Mouse (Mus musculus) olfactory bulb, adult 2 months (tissue): Measurements from ENCODE around the gene Sh3bp2. TPM values are rescaled to one million over a fixed set of nuclear protein-coding genes. Genes with fewer than 3 reads are reported as not detected.
A peak's percentile ranks its signal among the peaks of the same experiment; 100 is the strongest.

Source experiments
- H3K27ac ChIP-seq: fragments of 200-500 bp; 2 replicates; pipeline ENCODE4 v1.5.1; 2012; ENCODE audit warnings: low read depth, low read length; ENCODE audit not compliant: insufficient read depth
- H3K4me1 ChIP-seq: fragments of 200-500 bp; 2 replicates; pipeline ENCODE4 v1.6.1; 2012; ENCODE audit warnings: low read length; ENCODE audit not compliant: control insufficient read depth, insufficient read depth
- H3K4me3 ChIP-seq: fragments of 200-500 bp; 2 replicates; pipeline ENCODE4 v1.5.1; 2012; ENCODE audit warnings: mild to moderate bottlenecking, low read depth, low read length, moderate library complexity; ENCODE audit not compliant: insufficient read depth
- CTCF ChIP-seq: fragments of 200-500 bp; IDR thresholded peaks from 2 replicates; pipeline ENCODE4 v1.5.1; 2012; ENCODE audit warnings: low read depth, mild to moderate bottlenecking, low read length, moderate library complexity; ENCODE audit not compliant: insufficient read depth
- POLR2A ChIP-seq: fragments of 200-500 bp; IDR thresholded peaks from 2 replicates; pipeline ENCODE4 v1.6.1; 2012; ENCODE audit warnings: mild to moderate bottlenecking, low read depth, low read length, moderate library complexity; ENCODE audit not compliant: insufficient read depth
- WGBS: fragments of 180-500 bp; shearing (Covaris S2); methylation state at CpG from one replicate; pipeline ENCODE4 v1.1.7; 2018; 5-methylcytosine and 5-hydroxymethylcytosine counted together
- polyA plus RNA-seq: library from polyadenylated mRNA; stranded (reverse); fragments of >200 nt; gene quantifications from 2 replicates; pipeline ENCODE4 v1.2.4, GENCODE M21; 2012; ENCODE audit warnings: low replicate concordance; ENCODE audit not compliant: missing spikeins, insufficient read depth, insufficient read length

Gene Sh3bp2
- polyA plus RNA-seq, 1 experiment = not detected

- Histone ChIP-seq H3K4me1 (0 out of 2 replicates have a peak, but pooled peaks cover 2% of the 10 kb centered on the region), H3K4me3 (no peak overlapping the region), H3K27ac (no peak overlapping the region)
- WGBS = 90% methylated on average over 3 of the region's 3 CpGs
- no peak for TF ChIP-seq CTCF
- TF ChIP-seq POLR2A = no peak
Observed at GRCm38 (mm10) chr5:34501588-34501987, 24.1 kb upstream of the Sh3bp2 start.

DNA sequence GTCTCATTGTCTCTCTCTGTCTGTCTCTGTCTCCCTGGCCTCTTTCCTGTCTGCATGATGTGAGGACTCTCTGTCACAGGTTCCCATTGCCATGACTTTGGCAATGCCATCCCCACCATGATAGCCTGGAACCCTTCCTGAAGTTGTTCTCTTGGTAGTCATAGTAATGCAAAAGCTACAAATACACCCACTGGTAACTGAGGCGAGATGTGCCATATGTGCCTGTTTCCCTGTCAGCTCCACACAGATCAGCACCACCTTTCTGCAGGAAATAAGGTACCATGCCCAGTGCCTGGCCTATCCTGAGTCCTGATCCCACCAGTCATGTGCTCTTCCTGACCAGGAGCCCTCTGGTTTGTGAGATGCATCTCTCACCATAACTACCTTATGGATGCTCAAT is 23.2 kb upstream of the Sh3bp2 start:
- 90% methylated on average over 1 of the region's 1 CpGs for WGBS
- 0 out of 2 replicates have a peak, but pooled peaks cover 2% of the 10 kb centered on the region for H3K4me1 ChIP-seq
- no peak overlapping the region for H3K27ac ChIP-seq
- H3K4me3 ChIP-seq = no peak overlapping the region
- TF ChIP-seq CTCF (no peak), POLR2A (no peak)

DNA sequence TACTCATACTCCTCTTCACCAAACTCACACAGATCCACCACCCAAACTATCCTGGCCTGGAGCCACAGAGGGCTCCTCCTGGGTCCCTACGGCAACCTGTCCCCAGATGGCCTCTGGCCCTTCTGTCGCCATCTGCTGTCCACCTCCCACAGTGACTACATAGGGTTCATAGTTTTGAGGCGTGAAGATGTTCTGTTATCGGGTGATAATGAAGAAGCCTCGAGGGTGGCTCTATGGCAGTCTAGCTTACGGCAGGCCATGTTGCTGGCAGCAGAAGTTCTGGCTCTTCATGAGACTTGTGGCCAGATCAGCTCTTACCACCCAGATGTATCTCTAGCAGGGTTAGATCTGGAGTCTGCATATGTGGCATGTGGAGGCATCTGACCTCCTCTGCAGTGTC is 22.8 kb upstream of the Sh3bp2 start:
- no peak for TF ChIP-seq CTCF
- TF ChIP-seq POLR2A = no peak
- Histone ChIP-seq H3K4me1 (0 out of 2 replicates have a peak, but pooled peaks cover 2% of the 10 kb centered on the region), H3K27ac (no peak overlapping the region), H3K4me3 (no peak overlapping the region)
- WGBS = 78% methylated on average over 6 of the region's 6 CpGs

DNA sequence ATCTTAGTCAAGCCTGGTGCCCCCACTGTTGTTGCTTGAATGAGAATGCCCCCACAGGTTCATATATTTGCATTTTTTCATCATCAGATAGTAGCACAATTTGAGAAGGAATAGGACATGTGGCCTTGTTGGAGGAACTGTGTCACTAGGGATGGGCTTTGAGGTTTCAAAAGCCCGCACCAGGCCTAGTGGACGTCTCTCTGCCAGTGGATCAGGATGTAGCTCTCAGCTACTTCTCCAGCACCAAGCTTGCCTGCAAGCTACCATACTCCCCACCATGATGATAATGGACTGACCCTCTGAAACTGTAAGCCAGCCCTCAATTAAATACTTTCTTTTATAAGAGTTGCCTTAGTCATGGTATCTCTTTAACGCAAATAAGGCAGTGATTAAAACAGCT is 13.2 kb upstream of the Sh3bp2 start:
- H3K4me1 ChIP-seq = peaks cover 9% of the 10 kb centered on the region
- H3K4me3 ChIP-seq = no peak overlapping the region
- H3K27ac ChIP-seq = no peak overlapping the region
- no peak for TF ChIP-seq POLR2A
- TF ChIP-seq CTCF = no peak
- 92% methylated on average over 3 of the region's 3 CpGs for WGBS

DNA sequence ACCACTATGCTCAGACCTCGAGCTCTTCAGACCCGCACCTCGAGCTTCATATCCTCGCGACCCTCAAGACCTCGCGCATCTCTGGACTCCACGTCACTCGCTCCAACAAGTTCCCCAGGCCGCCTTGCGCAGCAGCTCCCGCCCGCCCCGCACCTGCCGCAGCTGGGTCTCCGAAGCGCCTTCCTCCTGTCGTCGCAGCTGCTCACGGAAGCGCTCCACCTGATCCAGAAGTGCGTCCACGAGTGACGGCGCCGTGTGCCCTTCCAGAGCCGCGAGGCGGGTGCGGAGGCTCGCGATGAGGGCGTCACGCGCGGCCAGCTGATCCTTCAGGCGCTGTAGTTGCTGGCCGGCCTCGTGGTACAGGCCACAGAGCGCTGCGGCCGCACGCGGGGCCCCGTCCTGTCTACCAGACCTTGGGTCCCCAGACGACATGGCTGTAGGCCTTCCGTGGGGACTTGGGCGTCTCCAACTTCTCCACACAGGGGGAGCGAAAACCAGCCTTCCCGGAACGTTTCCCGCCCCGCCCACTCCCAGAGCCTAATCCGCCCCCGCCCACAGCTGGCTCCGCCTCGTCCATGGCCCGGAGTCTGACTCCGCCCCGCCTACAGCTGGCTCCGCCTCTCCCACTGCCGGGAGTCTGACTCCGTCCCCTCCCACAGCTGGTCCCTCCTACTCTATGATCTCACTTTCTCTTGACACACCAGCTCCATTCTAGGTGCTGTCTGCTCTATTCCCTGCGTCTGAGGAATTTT is 12.0 kb upstream of the Sh3bp2 start, which contains the start of gene Tnip2:
Tnip2 (minus strand) TSS at position 526 of the 752 bp plus-strand sequence.
- WGBS = under 1% methylated on average over 64 of the region's 64 CpGs
- TF ChIP-seq POLR2A = peak; percentile 26; the same call in 1 of the 2 replicates
- no peak for TF ChIP-seq CTCF
- peak within 1 kb of the TSS; percentile 72 for H3K4me3 ChIP-seq

DNA sequence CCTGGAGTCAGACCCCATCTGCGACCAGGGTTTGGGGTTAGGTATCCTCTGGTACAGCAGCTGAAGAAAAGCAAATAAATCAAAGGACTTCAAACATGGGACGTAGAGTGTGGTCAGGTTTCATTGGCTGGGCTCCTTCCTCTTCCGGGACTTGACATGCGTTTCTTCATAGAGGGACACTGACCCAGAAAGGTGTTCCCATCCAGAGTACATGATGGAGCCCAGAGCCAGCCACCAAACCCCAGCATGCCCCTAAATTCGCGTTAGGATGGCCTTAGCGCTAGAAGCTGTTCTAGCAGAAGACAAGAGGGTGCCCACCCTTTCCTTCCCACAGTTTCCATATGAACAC is 11.4 kb upstream of the Sh3bp2 start:
- TF ChIP-seq POLR2A (no peak), CTCF (no peak)
- peak overlapping the region; percentile 72 for H3K4me3 ChIP-seq
- H3K4me1 ChIP-seq = peaks cover 9% of the 10 kb centered on the region
- WGBS = 22% methylated on average over 7 of the region's 7 CpGs
- no peak overlapping the region for H3K27ac ChIP-seq

More for the DNA sequence above, 12.0 kb upstream of the Sh3bp2 start, which contains the start of gene Tnip2:
- H3K27ac ChIP-seq = peak within 1 kb of the TSS; percentile 40
- H3K4me1 ChIP-seq = peaks cover 9% of the 10 kb centered on the region

- H3K4me3 ChIP-seq = no peak overlapping the region
- no peak overlapping the region for H3K27ac ChIP-seq
- peaks cover 9% of the 10 kb centered on the region for H3K4me1 ChIP-seq
- TF ChIP-seq POLR2A (no peak), CTCF (no peak)
Observed at GRCm38 (mm10) chr5:34515096-34515495, 10.5 kb upstream of the Sh3bp2 start.

DNA sequence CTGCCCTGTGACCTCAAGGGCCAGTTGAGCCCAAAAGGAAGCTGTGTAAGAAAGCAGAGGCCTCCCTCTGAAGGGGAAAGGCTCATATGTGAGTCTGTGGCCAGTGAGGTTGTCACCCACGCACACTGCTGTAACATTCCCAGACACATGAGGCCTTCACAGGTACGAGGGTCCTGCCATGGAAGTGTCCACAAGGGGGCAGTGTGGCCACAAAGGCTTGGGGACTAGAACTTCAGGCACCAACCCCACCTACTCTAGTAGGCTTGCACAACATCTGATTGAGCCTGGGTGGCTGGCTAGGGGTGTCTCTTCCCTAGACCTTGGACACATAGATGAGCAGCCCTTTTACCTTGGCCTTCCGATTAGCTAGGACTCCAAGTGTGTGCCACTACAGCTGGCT is 7.7 kb upstream of the Sh3bp2 start:
- TF ChIP-seq POLR2A (no peak), CTCF (peak; percentile 67)
- WGBS = 39% methylated on average over 3 of the region's 3 CpGs

GRCm38 (mm10) chr5:34519389-34519910 is 6.2 kb upstream of the Sh3bp2 start:
- Histone ChIP-seq H3K27ac (no peak overlapping the region), H3K4me1 (peaks cover 14% of the 10 kb centered on the region), H3K4me3 (no peak overlapping the region)
- 89% methylated on average over 9 of the region's 9 CpGs for WGBS
- TF ChIP-seq POLR2A (no peak), CTCF (no peak)

More for the DNA sequence above, 7.7 kb upstream of the Sh3bp2 start:
- H3K4me3 ChIP-seq = no peak overlapping the region
- H3K4me1 ChIP-seq = peaks cover 22% of the 10 kb centered on the region
- H3K27ac ChIP-seq = no peak overlapping the region
